Mouse (Mus musculus): ENCODE results near the gene Cd101. TPM values are rescaled to one million over a fixed set of nuclear protein-coding genes. Genes with fewer than 3 reads are reported as not detected.
A peak's percentile ranks its signal among the peaks of the same experiment; 100 is the strongest.

Cd101 gene
- total and polyA plus RNA-seq, 2 experiments from 2014 or later = 0.11 to 0.43 TPM

GRCm38 (mm10) chr3:101071576-101071975 is 42.2 kb upstream of the Cd101 start:
- no peak overlapping the region for H3K4me3 ChIP-seq (ENCODE audit: low read depth, low read length)
- H3K4me2 ChIP-seq (ENCODE audit: low read depth) = no peak overlapping the region
- no peak overlapping the region for H3K27ac ChIP-seq (ENCODE audit: low read depth, low read length)
- H3K27me3 ChIP-seq (ENCODE audit: insufficient read depth, low read length) = no peaks in the 10 kb centered on the region
- no peaks in the 10 kb centered on the region for H3K4me1 ChIP-seq (ENCODE audit: insufficient read depth)
- TF ChIP-seq CTCF (IDR thresholded peaks at IDR 0.05; ENCODE audit: low read depth) = no peak
- no peak overlapping the region for H3K9ac ChIP-seq
- ATAC-seq = no peak
- DNase-seq = no peak
- no peaks in the 10 kb centered on the region for H3K9me3 ChIP-seq (ENCODE audit: low read length)
- H3K36me3 ChIP-seq (ENCODE audit: insufficient read depth) = peaks cover 8% of the 10 kb centered on the region; the same call in 1 of the 2 replicates

GRCm38 (mm10) chr3:101070796-101071235 is 41.5 kb upstream of the Cd101 start:
- no peaks in the 10 kb centered on the region for H3K4me1 ChIP-seq (ENCODE audit: insufficient read depth)
- TF ChIP-seq CTCF (IDR thresholded peaks at IDR 0.05; ENCODE audit: low read depth) = no peak
- peak; percentile 48 for ATAC-seq
- H3K27ac ChIP-seq (ENCODE audit: low read depth, low read length) = 0 out of 2 replicates have a peak overlapping the region, but pooled peaks have one; percentile 29
- no peaks in the 10 kb centered on the region for H3K27me3 ChIP-seq (ENCODE audit: insufficient read depth, low read length)
- H3K36me3 ChIP-seq (ENCODE audit: insufficient read depth) = peaks cover 4% of the 10 kb centered on the region; the same call in 1 of the 2 replicates
- H3K9me3 ChIP-seq (ENCODE audit: low read length) = no peaks in the 10 kb centered on the region
- H3K4me3 ChIP-seq (ENCODE audit: low read depth, low read length) = no peak overlapping the region
- no peak overlapping the region for H3K9ac ChIP-seq
- H3K4me2 ChIP-seq (ENCODE audit: low read depth) = no peak overlapping the region
- 20% methylated on average over 6 of the region's 6 CpGs for WGBS
- no peak for DNase-seq

- no peak overlapping the region for H3K9ac ChIP-seq
These were observed 41.0 kb upstream of the Cd101 start for GRCm38 (mm10) chr3:101070230-101070795.

GRCm38 (mm10) chr3:101068701-101069100 is 39.3 kb upstream of the Cd101 start:
- Histone ChIP-seq H3K4me1 (ENCODE audit: insufficient read depth) (no peaks in the 10 kb centered on the region), H3K36me3 (ENCODE audit: insufficient read depth) (no peaks in the 10 kb centered on the region), H3K27me3 (ENCODE audit: insufficient read depth, low read length) (no peaks in the 10 kb centered on the region), H3K9ac (no peak overlapping the region), H3K4me2 (ENCODE audit: low read depth) (no peak overlapping the region), H3K4me3 (ENCODE audit: low read depth, low read length) (no peak overlapping the region), H3K27ac (ENCODE audit: low read depth, low read length) (no peak overlapping the region), H3K9me3 (ENCODE audit: low read length) (no peaks in the 10 kb centered on the region)
- no peak for TF ChIP-seq CTCF (IDR thresholded peaks at IDR 0.05; ENCODE audit: low read depth)
- ATAC-seq = no peak
- DNase-seq = no peak
- WGBS = 10% methylated on average over 5 of the region's 5 CpGs

More at GRCm38 (mm10) chr3:101070230-101070795, 41.0 kb upstream of the Cd101 start:
- H3K27me3 ChIP-seq (ENCODE audit: insufficient read depth, low read length) = no peaks in the 10 kb centered on the region
- no peaks in the 10 kb centered on the region for H3K4me1 ChIP-seq (ENCODE audit: insufficient read depth)
- no peaks in the 10 kb centered on the region for H3K9me3 ChIP-seq (ENCODE audit: low read length)
- H3K4me2 ChIP-seq (ENCODE audit: low read depth) = no peak overlapping the region
- DNase-seq (no peak), ATAC-seq (no peak)
- H3K36me3 ChIP-seq (ENCODE audit: insufficient read depth) = no peaks in the 10 kb centered on the region
- H3K4me3 ChIP-seq (ENCODE audit: low read depth, low read length) = no peak overlapping the region
- WGBS = 19% methylated on average over 10 of the region's 10 CpGs
- peak overlapping the region; percentile 29 for H3K27ac ChIP-seq (ENCODE audit: low read depth, low read length)
- TF ChIP-seq CTCF (IDR thresholded peaks at IDR 0.05; ENCODE audit: low read depth) = no peak

GRCm38 (mm10) chr3:101066175-101066574 is 36.8 kb upstream of the Cd101 start:
- H3K36me3 ChIP-seq (ENCODE audit: insufficient read depth) = no peaks in the 10 kb centered on the region
- no peak overlapping the region for H3K9ac ChIP-seq
- no peaks in the 10 kb centered on the region for H3K27me3 ChIP-seq (ENCODE audit: insufficient read depth, low read length)
- DNase-seq (no peak), ATAC-seq (no peak)
- TF ChIP-seq CTCF (IDR thresholded peaks at IDR 0.05; ENCODE audit: low read depth) = no peak
- H3K4me3 ChIP-seq (ENCODE audit: low read depth, low read length) = no peak overlapping the region
- H3K9me3 ChIP-seq (ENCODE audit: low read length) = no peaks in the 10 kb centered on the region
- 48% methylated on average over 6 of the region's 6 CpGs for WGBS
- no peak overlapping the region for H3K27ac ChIP-seq (ENCODE audit: low read depth, low read length)
- no peak overlapping the region for H3K4me2 ChIP-seq (ENCODE audit: low read depth)
- H3K4me1 ChIP-seq (ENCODE audit: insufficient read depth) = no peaks in the 10 kb centered on the region

- no peaks in the 10 kb centered on the region for H3K9me3 ChIP-seq (ENCODE audit: low read length)
- DNase-seq (no peak), ATAC-seq (no peak)
- no peak overlapping the region for H3K9ac ChIP-seq
- 88% methylated on average over 7 of the region's 7 CpGs for WGBS
- H3K27me3 ChIP-seq (ENCODE audit: insufficient read depth, low read length) = no peaks in the 10 kb centered on the region
- no peak overlapping the region for H3K27ac ChIP-seq (ENCODE audit: low read depth, low read length)
- peaks cover 11% of the 10 kb centered on the region; the same call in 1 of the 2 replicates for H3K36me3 ChIP-seq (ENCODE audit: insufficient read depth)
- no peak for TF ChIP-seq CTCF (IDR thresholded peaks at IDR 0.05; ENCODE audit: low read depth)
- H3K4me2 ChIP-seq (ENCODE audit: low read depth) = no peak overlapping the region
- no peak overlapping the region for H3K4me3 ChIP-seq (ENCODE audit: low read depth, low read length)
- H3K4me1 ChIP-seq (ENCODE audit: insufficient read depth) = no peaks in the 10 kb centered on the region
These were observed 32.7 kb upstream of the Cd101 start for GRCm38 (mm10) chr3:101061865-101062585.

GRCm38 (mm10) chr3:101059214-101059613 is 29.9 kb upstream of the Cd101 start:
- peaks cover 17% of the 10 kb centered on the region for H3K36me3 ChIP-seq (ENCODE audit: insufficient read depth)
- H3K4me1 ChIP-seq (ENCODE audit: insufficient read depth) = no peaks in the 10 kb centered on the region
- peak; percentile 55; the same call in 1 of the 2 replicates for ATAC-seq
- H3K9ac ChIP-seq = no peak overlapping the region
- no peak overlapping the region for H3K4me2 ChIP-seq (ENCODE audit: low read depth)
- 60% methylated on average over 4 of the region's 4 CpGs for WGBS
- no peak overlapping the region for H3K27ac ChIP-seq (ENCODE audit: low read depth, low read length)
- DNase-seq = no peak
- TF ChIP-seq CTCF (IDR thresholded peaks at IDR 0.05; ENCODE audit: low read depth) = no peak
- H3K9me3 ChIP-seq (ENCODE audit: low read length) = no peaks in the 10 kb centered on the region
- no peak overlapping the region for H3K4me3 ChIP-seq (ENCODE audit: low read depth, low read length)
- no peaks in the 10 kb centered on the region for H3K27me3 ChIP-seq (ENCODE audit: insufficient read depth, low read length)

All from forebrain, postnatal 0 days (tissue).